Mouse (Mus musculus): ENCODE results near the gene Tmem156.
A peak's percentile ranks its signal among the peaks of the same experiment; 100 is the strongest.

Gene Tmem156

DNA sequence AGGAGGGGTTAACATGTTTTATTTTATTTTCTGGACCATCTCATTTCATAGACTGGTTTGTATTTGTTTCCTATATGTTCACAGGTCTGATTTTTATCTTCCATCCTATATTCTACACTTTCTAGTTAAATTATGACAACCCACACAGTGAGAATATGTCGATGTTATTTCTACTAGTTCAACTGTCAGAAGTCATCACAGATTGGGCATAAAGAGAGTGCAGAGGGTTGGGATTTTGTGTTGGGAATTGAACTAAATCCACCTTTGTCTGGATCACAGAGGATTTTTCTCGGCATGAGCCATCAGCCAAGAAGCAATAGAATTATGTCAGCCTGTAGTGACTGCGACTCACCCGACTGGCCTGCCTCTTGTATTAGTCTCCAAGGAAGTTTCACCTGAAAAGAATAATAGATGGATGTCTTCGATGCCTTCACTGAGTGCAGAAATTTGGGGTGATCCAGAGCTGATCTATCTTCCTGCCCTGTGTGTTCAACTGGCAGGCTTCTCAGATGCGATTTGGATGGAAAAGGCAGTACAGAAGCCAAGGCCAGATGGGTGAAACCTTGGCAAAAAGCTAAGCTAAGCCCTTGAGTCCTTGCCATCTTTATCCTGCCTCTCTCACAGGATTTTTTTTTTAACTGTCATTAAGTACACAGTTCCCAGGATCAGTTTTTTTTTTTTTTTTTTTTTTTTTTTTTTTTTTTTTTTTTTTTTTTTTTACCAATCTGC lies 46.1 kb downstream of the Tmem156 start:
- no peak for DNase-seq

DNA sequence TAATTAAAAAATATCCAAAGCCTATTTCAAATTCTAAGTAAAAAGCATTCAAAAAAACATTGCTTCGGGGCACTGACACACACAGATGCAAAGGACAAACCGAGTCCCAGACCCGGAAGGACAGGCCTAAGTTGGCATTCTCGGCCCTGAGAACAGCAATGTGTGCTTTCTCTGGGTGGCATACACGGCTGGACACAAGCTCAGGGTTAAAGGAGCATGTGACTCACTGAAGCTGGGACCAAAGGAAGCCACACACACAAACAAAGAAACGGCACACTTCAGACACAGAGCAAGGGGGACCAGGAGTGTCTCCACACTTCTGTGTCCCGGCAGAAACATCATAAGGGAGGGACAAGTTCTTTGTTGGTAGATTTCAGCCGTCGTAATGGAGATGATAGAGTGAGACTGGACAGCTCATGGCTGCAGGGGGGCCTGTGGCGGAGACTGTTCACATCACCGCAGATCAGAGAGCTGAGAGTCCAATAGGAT lies 48.5 kb downstream of the Tmem156 start:
- no peak for DNase-seq

DNA sequence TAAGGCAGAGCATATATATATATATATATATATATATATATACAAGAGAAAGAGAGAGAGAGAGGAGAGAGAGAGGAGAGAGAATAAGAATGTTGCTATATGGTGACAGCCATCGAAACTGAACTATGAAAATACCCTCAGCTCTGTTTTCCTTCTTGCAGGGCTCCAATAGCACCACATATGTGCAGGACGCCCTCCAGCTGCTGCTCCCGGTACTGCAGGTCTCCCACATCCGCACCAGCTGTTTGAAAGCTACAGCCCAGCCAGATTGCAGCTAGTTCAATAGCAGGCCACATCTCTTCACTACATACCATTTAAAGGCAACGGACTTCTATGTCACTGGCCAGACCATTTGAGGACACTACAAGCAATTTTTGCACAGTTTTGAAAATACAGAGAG lies 51.5 kb downstream of the Tmem156 start:
- DNase-seq, result peak; percentile 18

DNA sequence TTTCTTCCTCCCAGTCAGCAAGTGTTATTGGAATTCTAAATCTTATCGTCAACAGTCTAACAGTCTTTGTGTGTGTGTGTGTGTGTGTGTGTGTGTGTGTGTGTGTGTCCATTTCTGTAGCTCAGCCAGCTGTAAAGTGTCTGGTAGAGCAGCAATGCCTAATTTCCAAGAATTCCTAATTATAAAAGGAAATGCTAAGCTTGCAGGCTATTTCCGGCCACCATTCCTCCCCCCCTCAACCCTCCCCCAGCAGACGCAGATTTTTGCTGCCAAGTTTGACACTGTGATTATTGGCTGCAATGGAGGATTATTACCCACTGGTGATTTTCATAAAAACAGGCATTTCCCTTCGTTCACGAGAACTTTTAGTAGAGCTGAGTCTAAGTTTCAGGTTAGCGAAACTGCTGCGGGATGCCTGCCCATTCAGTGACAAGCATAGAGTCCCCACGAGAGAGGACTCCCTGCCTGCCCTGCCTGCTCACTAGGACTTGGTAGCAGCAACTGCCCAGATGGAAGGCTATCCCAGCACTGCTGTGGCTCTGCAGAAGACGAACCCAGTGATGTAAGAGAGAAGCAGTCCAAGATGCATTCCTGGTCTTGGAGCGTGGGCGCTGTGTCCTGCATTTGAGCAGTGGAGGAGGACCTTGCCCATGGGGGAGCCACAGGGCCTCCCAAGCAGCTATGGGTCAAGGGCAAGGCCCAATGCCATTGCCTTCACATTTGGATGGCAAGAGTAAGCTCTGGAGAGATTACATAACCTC lies 52.9 kb downstream of the Tmem156 start:
- DNase-seq, result peak; percentile 25

DNA sequence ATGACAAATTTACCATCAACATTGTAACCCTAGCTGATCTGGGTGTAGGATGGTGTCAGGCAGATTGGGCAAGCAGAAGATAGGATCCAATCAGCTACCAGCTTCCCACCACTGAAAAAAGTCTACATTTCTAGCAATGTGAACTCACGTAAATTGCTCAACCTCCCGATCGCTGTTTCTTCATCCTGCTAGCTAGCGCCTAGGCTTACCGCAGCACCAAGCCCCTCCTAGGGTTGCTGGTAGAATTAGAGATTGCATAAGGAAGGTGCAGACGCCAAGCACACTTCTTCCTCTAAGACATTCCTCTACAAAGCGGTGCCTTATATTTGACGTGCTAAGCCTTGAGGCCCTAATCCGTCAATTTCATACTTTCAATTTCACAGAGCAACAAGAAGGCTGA lies 53.6 kb downstream of the Tmem156 start:
- no peak for DNase-seq

DNA sequence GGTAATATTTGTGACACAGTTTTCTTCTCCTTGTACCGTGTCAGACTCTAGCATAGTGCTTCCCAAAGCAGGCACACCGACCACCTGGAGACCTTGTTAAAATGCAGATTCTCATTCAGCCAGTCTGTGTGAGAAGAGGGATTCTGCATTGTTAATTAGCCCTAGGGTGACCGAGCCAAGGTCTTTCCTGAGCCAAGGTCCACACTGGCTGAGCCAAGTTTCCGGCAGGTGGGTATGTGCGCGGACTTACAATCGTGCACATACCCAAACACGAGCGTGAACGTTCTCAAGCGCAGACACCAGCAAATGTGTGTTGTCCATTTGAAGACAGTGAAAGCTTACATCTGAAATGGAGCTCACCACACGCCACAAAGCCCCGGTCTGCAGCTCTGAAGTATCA lies 55.3 kb downstream of the Tmem156 start:
- peak; percentile 24 for DNase-seq

DNA sequence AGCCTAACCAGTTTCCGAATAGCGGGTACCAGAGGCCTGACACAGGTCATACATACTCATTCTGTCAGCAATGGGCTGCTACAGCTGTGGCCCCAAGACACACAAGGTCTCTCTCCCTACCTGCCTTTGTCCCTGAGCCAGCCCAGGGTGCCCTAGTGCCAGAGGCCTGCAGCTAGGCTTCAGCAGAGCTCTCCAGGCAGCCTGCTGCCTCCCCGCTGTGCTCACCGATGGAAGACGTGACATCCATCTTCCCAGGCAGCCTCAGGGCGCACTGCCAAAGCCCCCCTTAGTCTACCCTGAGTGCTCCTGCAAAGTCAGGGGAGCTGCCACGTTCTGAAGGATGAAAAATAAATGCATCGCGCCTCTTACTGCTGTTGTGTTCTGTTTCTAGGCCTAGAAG lies 63.9 kb downstream of the Tmem156 start:
- no peak for DNase-seq

DNA sequence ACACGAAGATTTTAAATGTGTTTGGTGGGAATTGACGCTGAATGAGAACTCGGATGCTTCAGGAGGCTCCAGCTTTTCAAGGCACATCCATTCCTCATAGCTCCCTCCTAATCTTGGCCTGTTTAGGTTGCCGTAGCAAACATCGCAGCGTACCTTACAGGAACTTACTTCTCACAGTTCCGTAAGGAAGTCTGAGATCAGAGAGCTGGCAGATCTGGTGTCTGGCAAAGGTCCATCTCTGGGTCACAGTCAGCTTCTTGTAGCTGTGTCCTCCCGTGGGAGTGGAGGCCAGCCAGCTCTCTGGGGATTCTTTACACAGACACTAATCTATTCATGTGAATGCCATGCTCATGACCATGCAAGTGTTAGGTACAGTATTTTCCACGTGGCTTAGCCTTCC lies 65.2 kb downstream of the Tmem156 start:
- peak; percentile 12 for DNase-seq

DNA sequence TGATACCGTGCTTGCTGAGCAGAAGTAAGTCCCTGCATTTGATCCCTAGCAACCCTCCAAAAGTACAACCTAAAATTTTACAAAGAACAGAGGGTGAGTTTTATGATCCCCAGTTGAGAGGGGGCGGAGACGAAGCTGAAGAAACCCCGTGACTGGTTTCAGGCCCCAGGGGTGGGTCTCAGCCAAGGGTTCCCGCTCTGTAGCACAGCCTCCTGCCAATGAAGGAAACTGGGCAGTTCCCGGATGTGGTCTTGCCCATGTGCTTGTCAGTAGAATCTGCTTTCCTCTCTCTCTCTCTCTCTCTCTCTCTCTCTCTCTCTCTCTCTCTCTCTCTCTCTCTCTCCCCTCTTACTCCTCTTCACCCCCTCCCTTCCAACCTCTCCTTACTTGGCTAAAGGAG lies 66.0 kb downstream of the Tmem156 start:
- DNase-seq, result no peak

DNA sequence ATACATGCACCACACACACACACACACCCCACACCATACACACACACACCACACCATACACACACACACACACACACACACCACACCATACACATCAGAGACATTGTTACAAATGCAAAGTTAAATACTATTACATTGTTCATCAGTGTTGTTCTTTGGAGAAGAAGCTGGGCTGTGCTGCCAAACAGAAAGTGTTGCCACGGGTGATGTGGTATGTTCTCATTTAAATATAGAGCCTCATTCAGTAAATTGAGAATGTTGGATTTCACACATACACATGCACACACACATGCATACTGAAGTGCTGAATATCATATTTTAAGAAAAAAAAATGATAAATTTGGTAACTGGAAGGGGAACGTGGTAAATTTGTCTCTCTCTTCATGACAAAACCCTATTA lies 67.3 kb downstream of the Tmem156 start:
- no peak for DNase-seq

DNA sequence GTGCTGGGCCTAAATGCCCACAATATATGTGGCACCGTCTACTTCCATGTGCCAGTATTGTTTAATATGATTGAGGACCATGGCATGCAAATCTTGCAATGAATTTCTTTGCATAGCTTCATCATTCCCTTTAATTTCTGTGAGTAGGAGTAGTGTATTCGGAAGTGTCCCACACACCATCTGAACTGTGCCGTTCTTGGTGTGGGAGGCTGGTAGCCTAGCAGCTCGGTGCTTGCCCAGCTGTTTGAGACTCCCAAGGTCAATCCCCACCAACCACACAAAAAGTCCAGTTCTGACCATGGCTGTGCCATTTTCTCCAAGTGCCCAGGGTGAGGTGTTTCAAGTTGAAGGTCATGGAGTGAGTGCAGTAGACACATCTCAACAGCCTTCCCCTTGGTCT lies 69.9 kb downstream of the Tmem156 start:
- DNase-seq, result no peak

DNA sequence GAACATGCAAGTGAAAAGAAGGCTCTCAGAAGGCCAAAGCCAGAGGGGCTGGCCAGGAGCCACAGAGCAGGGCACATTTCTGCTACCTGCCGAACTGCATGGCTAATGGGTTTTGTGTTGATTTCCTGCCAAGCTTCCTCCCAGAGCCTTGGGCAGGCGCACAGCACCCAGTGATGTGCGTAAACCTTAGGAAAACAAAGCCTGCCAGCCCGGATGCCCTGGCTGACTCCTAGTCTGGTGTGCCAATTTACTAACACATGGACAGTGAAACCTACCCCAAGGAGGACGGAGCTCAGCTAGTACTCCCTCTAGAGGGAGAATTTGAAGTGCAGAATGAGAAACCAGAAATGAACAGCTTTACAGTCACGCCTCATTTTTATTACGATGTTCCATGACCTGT lies 72.1 kb downstream of the Tmem156 start:
- peak; percentile 78 for DNase-seq

DNA sequence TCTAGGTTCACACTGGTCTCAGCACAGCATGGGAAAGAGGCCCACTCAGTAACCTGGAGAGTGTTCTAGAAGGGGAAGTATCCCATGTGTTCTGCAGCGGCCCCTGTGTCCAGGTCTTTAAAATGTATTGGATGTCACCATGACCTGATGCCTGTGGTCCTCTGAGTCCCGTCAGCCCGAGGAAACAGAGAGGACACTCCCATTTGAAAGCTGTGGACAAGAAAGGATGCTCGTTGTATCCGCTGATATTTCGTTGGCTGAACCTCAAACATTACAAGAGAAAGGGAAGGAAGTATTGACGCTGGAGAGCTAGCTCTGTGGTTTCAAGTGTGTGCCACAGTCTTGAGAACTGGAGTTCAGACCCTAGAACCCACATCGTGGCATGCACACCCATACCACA lies 72.8 kb downstream of the Tmem156 start:
- no peak for DNase-seq

DNA sequence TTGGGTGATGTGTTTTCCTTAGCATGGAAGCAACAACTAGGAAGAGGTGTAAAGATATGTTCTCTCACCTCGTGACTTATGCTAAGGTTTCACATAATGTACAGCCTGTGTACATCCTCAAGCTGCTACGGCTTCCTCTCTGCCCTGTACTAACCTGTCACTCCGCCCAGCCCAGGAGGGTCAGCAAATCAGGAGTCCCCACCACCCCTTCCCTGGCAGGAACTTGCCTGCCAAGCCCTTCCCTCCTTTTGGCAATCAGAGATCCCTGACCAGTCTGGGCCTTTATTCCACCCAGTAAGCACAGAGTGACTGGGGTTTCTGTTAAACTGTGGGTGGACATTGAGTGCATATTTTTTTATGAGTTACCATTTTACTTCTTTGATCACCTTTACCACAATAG lies 76.4 kb downstream of the Tmem156 start:
- DNase-seq, result no peak

DNA sequence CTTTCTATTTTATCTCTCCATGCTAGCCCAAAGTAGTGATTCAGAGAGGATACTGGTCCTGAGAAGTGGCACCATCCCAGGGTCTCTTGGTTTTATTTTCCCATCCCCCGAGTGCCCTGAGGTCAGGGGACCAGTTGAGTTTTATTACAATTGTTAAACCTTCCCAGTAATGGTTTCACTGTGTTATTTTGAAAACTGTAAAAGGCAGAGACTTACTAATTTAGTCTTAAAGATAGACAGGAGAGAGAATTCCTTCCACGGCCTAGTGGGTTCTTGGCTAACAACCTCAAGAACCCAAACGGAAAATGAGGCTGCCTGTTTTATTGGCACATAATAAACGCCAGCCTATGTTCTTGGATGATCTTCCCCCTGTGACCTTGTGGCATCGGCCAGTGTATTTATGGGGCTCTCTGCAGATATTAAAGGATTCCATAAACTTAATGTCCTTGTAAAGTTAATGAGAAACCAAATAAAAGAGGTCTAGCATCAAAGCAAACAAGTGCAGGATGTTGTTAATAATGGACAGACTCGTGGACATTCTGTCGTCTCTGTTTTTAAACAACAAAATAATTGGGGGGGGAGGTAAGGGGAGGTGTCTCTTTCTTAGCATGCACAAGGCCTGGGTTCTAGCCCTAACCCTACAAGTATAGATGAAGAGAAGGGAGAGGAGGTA lies 79.9 kb downstream of the Tmem156 start:
- no peak for DNase-seq

DNA sequence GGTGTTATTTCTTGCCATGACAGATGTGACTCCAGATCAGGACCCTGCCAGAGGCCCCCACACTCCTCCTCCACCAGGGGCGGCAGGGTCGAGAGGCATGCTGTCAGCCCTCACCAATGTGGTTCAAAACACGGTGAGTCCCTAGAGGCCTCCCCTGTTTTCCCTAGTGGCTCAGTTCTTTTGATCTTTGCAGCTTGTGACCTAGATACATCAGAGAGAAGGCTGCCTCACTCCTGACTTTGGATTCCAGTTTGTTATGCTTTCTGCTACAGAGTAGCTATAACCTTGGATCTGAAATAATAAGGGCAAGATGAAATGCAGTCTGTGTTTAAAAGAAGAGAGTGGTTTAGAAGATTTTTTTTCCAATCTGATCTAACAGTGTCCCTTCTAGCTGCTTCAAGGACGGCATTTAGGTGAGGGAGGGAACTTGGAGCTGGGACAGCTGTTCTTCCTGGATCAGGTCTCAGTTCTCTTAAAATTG lies 85.9 kb downstream of the Tmem156 start:
- no peak for DNase-seq

DNA sequence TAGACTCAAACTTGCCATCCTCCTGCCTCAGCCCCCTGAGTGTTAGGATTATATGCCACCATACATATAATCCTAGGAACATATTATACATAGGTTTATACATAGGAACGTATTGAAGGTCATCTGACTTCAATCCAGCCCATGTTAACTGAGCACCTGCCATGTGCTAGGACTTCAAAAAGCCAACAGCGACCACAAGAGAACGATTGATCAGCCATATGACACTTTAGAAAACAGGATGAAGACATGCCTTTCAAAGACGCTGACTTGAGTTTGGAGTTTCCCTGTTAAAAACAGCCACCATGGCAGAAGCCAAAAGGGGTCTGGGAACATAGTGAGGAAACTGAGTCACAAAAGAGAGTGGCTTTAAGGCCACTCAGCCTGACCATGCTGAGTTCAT lies 86.7 kb downstream of the Tmem156 start:
- no peak for DNase-seq

All from kidney, adult 18-20 months (tissue).